Mouse (Mus musculus) liver, postnatal 0 days (tissue): Measurements from ENCODE around the gene P3h3. TPM values are rescaled to one million over a fixed set of nuclear protein-coding genes. Genes with fewer than 3 reads are reported as not detected.

Experiments used
- ATAC-seq: fragments of 200-750 bp; cut with Nextera tagmentation; 2 replicates; pipeline ENCODE4 v1.8.0; 2017; ENCODE audit warnings: mild to moderate bottlenecking, moderate library complexity
- DNase-seq: peaks from one replicate; pipeline ENCODE4 v3.0.0-alpha.2; 2016
- H3K27ac ChIP-seq: fragments of 300-500 bp; sonication (generic); 2 replicates; pipeline ENCODE4 v1.5.1; 2014; ENCODE audit warnings: antibody characterized with exemption, moderate library complexity, mild to moderate bottlenecking, low read depth
- H3K27me3 ChIP-seq: fragments of 300-500 bp; sonication (generic); 2 replicates; pipeline ENCODE4 v1.6.1; 2014; ENCODE audit warnings: low read length, control low read depth, mixed read lengths; ENCODE audit not compliant: insufficient read depth
- H3K36me3 ChIP-seq: fragments of 300-500 bp; sonication (generic); replicated peaks from 2 replicates; pipeline ENCODE4 v1.6.1; 2014; ENCODE audit warnings: mild to moderate bottlenecking, control low read depth, low read length, moderate library complexity, mixed read lengths; ENCODE audit not compliant: insufficient read depth
- H3K4me1 ChIP-seq: fragments of 300-500 bp; sonication (generic); 2 replicates; pipeline ENCODE4 v1.6.1; 2014; ENCODE audit warnings: antibody characterized with exemption, mild to moderate bottlenecking, control low read depth; ENCODE audit not compliant: insufficient read depth
- H3K4me2 ChIP-seq: fragments of 300-500 bp; sonication (generic); 2 replicates; pipeline ENCODE4 v1.6.1; 2014; ENCODE audit warnings: low read depth, mild to moderate bottlenecking, low read length, moderate library complexity, mixed read lengths
- H3K4me3 ChIP-seq: fragments of 300-500 bp; sonication (generic); 2 replicates; pipeline ENCODE4 v1.5.1; 2014; ENCODE audit warnings: low read depth, low read length
- H3K9ac ChIP-seq: fragments of 300-500 bp; sonication (generic); replicated peaks from 2 replicates; pipeline ENCODE4 v1.6.1; 2014; ENCODE audit warnings: mild to moderate bottlenecking, moderate library complexity
- H3K9me3 ChIP-seq: fragments of 300-500 bp; sonication (generic); 2 replicates; pipeline ENCODE4 v1.6.1; 2016; ENCODE audit warnings: mild to moderate bottlenecking, control low read depth, low read length, mixed read lengths
- CTCF ChIP-seq: sonication (generic); IDR thresholded peaks from 2 replicates; pipeline ENCODE4 v1.5.1; 2016; ENCODE audit warnings: antibody characterized with exemption, low read depth
- EP300 ChIP-seq: IDR thresholded peaks from 2 replicates; pipeline ENCODE4 v1.6.1; 2016; ENCODE audit warnings: antibody characterized with exemption, low read depth, mild to moderate bottlenecking
- WGBS: fragments of 180-500 bp; shearing (Covaris S2); extraction: QIAGEN DNeasy Blood & Tissue Kit; methylation state at CpG from one replicate; pipeline ENCODE4 v1.1.7; 2014; ENCODE audit not compliant: insufficient replicate concordance; 5-methylcytosine and 5-hydroxymethylcytosine counted together
- polyA plus RNA-seq: library from polyadenylated mRNA; unstranded; fragments of >200 nt; fragmentation: Nextera tagmentation; extraction: Ambion mirVana; gene quantifications from 2 replicates; pipeline ENCODE4 v1.2.1, GENCODE M21; 2015

Gene P3h3
- polyA plus RNA-seq, 1 experiment from 2014 or later, result 0.80 TPM

GRCm38 (mm10) chr6:124828868-124829798, 28.4 kb downstream of the P3h3 start, which contains the start of the genes Usp5 and Cdca3:
Usp5 (minus strand) TSS chr6:124829484.
Cdca3 (plus strand) TSS chr6:124829547.
- Histone ChIP-seq H3K4me1 (peaks cover 12% of the 10 kb centered on the region), H3K27ac (peak within 1 kb of the TSS; percentile 82), H3K4me2 (peak within 1 kb of the TSS; percentile 92), H3K4me3 (peak within 1 kb of the TSS; percentile 94), H3K36me3 (peaks cover 39% of the 10 kb centered on the region), H3K27me3 (no peaks in the 10 kb centered on the region), H3K9me3 (no peaks in the 10 kb centered on the region), H3K9ac (peak within 1 kb of the TSS; percentile 97)
- TF ChIP-seq CTCF (peak; percentile 30), EP300 (peak; percentile 49; the same call in 1 of the 2 replicates)
- under 1% methylated on average over 52 of the region's 55 CpGs for WGBS
- peak; percentile 89 for ATAC-seq
- peak; percentile 98 for DNase-seq

GRCm38 (mm10) chr6:124828101-124828592, 29.4 kb downstream of the P3h3 start:
- Histone ChIP-seq H3K36me3 (peaks cover 40% of the 10 kb centered on the region), H3K27ac (peak overlapping the region; percentile 55), H3K9ac (peak overlapping the region; percentile 66), H3K4me1 (peaks cover 12% of the 10 kb centered on the region), H3K4me3 (peak overlapping the region; percentile 94), H3K9me3 (no peaks in the 10 kb centered on the region), H3K27me3 (no peaks in the 10 kb centered on the region), H3K4me2 (peak overlapping the region; percentile 89)
- 21% methylated on average over 10 of the region's 10 CpGs for WGBS
- no peak for ATAC-seq
- peak; percentile 54 for DNase-seq
- no peak for TF ChIP-seq EP300
- no peak for TF ChIP-seq CTCF

GRCm38 (mm10) chr6:124822049-124822448, 35.5 kb downstream of the P3h3 start:
- DNase-seq (no peak), ATAC-seq (no peak)
- Histone ChIP-seq H3K9me3 (no peaks in the 10 kb centered on the region), H3K4me1 (no peaks in the 10 kb centered on the region; the same call in 1 of the 2 replicates), H3K9ac (no peak overlapping the region), H3K27ac (no peak overlapping the region), H3K4me2 (no peak overlapping the region), H3K27me3 (no peaks in the 10 kb centered on the region), H3K4me3 (no peak overlapping the region), H3K36me3 (peaks cover 78% of the 10 kb centered on the region)
- TF ChIP-seq CTCF (no peak), EP300 (no peak)
- over 99% methylated on average over 4 of the region's 4 CpGs for WGBS

GRCm38 (mm10) chr6:124820891-124821290, 36.7 kb downstream of the P3h3 start:
- no peak for TF ChIP-seq CTCF
- TF ChIP-seq EP300, result no peak
- no peaks in the 10 kb centered on the region; the same call in 1 of the 2 replicates for H3K4me1 ChIP-seq
- H3K4me2 ChIP-seq, result no peak overlapping the region
- ATAC-seq (no peak), DNase-seq (no peak)
- no peaks in the 10 kb centered on the region for H3K27me3 ChIP-seq
- peaks cover 80% of the 10 kb centered on the region for H3K36me3 ChIP-seq
- WGBS, result 84% methylated on average over 5 of the region's 5 CpGs
- no peak overlapping the region for H3K27ac ChIP-seq
- H3K9me3 ChIP-seq, result no peaks in the 10 kb centered on the region
- no peak overlapping the region for H3K4me3 ChIP-seq
- H3K9ac ChIP-seq, result no peak overlapping the region

GRCm38 (mm10) chr6:124817971-124818370, 39.6 kb downstream of the P3h3 start:
- 64% methylated on average over 8 of the region's 8 CpGs for WGBS
- peak overlapping the region; percentile 38; the same call in 1 of the 2 replicates for H3K4me2 ChIP-seq
- no peaks in the 10 kb centered on the region for H3K9me3 ChIP-seq
- DNase-seq (no peak), ATAC-seq (no peak)
- TF ChIP-seq EP300, result no peak
- no peak for TF ChIP-seq CTCF
- H3K4me1 ChIP-seq, result peaks cover 16% of the 10 kb centered on the region
- H3K27me3 ChIP-seq, result no peaks in the 10 kb centered on the region
- H3K27ac ChIP-seq, result peak overlapping the region; percentile 57; the same call in 1 of the 2 replicates
- peaks cover 68% of the 10 kb centered on the region for H3K36me3 ChIP-seq
- no peak overlapping the region for H3K4me3 ChIP-seq
- no peak overlapping the region for H3K9ac ChIP-seq

- H3K36me3 ChIP-seq, result peaks cover 64% of the 10 kb centered on the region
- DNase-seq (no peak), ATAC-seq (no peak)
- H3K9me3 ChIP-seq, result no peaks in the 10 kb centered on the region
- no peaks in the 10 kb centered on the region for H3K27me3 ChIP-seq
- H3K9ac ChIP-seq, result no peak overlapping the region
- TF ChIP-seq CTCF, result no peak
- TF ChIP-seq EP300, result no peak
- 0 out of 2 replicates have a peak overlapping the region, but pooled peaks have one; percentile 4 for H3K4me2 ChIP-seq
- peaks cover 20% of the 10 kb centered on the region for H3K4me1 ChIP-seq
- 87% methylated on average over 8 of the region's 8 CpGs for WGBS
- no peak overlapping the region for H3K4me3 ChIP-seq
- H3K27ac ChIP-seq, result 0 out of 2 replicates have a peak overlapping the region, but pooled peaks have one; percentile 16
These were observed 40.0 kb downstream of the P3h3 start for GRCm38 (mm10) chr6:124817563-124817962.
